Mouse (Mus musculus): ENCODE measurements around the gene Psmd4.

DNA sequence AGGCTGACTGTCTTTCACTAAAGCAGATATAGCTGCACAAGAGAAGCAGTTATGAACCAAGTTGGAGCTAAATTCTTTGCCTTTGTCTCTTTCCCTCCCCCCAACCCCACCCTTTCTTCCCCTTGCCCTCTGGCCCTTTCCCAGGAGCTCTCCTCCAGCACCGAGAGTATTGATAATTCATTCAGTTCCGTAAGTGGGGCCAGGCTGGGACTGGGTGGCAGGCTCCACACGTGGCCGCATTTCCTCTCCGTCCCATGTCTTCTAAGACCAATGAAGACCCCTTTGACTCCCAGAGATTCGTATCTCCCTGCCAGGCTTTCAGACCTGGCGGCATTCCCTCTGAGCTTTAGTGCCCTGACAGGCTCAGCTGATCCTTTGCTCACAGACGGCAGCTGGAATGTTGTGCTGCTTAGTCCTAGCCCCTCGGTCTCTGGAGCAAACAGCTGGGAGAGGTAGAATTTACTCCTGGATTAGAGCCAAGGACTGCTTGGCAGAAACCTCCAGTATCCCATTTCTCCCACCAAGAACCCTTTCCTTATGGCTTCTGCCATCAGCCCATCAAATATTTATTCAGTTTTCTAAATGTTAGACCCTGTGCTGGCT is 53.2 kb downstream of the Psmd4 start:
- TF ChIP-seq CTCF (IDR thresholded peaks at IDR 0.05; ENCODE audit: low read depth, low read length) (no peak), POLR2A (IDR thresholded peaks at IDR 0.05; ENCODE audit: extremely low read depth, insufficient read depth, low read length) (no peak)

Data from liver, adult 2 months (tissue).